Mouse (Mus musculus) mesoderm, embryonic 11.5 days (tissue): ENCODE results near the gene Gm614.

Experiments
- DNase-seq: peaks from one replicate; pipeline ENCODE4 v3.0.0-alpha.2; 2012; ENCODE audit warnings: low read depth, low spot score

Gm614 gene

DNA sequence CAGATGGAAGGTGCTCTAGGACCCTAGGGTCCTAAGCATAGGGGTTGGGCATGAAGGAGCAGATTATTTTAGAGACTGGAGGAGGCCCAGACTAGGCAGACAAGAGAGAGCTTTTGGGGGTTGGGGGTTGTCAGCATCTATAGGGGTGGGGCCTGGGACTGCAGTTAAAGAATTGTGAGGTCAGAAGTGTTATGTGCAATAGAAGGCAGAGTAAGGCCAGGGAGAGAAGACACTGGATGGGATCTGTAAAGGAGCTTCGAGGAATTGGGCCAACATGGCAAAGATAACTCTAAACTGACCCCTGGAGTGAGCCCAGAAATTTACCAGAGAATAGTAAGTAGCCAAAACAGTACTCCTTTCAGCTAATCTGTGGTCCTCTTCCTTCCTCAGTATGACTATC lies at the start of gene Gm614:
TSS of gene Gm614 (minus strand) at position 101 of the 400 bp plus-strand sequence.
- no peak for DNase-seq

DNA sequence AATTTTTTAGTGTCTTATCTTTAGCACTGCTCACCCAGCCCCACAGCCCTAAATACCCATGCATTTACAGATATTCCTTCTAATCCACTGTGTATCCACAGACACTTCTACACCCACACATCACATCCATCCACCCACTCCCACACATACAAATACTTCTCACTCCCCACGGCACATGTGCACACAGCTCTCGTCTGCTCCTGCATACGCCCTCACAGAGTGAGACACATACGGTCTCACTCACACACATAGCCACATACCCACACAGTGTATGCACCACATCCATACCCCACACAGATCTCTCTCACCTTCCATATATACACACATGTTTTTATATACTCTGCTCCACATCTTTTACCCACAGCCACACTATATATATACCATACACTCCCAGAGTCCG lies 45.5 kb upstream of the Gm614 start:
- no peak for DNase-seq

DNA sequence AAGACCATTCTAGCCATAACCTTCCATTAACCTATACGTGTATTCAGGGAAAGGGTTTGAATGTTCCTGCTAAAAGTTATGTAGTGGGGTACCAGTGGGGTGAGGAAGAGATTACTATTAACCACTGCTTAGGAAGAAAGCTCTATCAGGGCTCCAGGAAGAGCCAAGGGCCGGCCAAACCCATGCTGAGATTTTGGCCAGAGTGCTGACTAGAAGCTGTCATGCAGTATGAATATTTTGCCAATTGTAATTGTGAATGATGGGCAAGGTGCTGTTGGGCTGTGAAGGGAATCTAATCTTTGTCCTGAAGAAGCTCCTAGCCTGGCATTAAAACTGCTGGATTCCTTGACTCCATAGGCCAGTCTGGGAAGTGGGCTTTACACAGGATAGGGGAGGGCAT lies 40.9 kb upstream of the Gm614 start:
- no peak for DNase-seq

DNA sequence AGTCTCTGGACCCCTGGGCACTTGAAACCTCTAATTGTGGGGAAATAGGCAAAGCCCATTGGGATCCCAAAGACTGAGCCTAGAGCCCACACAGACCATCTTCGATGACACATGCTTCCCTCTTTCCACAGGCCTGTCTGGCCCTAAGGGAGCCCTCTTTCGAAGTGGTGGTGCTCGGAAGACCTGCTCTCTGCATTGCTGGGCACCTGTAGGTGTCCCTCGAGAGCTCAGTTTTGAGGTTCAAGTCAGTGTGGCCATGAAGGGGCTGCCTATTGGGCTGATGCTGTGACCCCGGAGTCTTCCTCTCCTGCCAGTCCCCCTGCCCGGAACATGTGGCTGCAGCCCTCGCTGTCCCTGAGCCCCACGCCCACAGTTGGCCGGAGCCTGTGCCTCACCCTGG lies 37.9 kb upstream of the Gm614 start:
- no peak for DNase-seq

DNA sequence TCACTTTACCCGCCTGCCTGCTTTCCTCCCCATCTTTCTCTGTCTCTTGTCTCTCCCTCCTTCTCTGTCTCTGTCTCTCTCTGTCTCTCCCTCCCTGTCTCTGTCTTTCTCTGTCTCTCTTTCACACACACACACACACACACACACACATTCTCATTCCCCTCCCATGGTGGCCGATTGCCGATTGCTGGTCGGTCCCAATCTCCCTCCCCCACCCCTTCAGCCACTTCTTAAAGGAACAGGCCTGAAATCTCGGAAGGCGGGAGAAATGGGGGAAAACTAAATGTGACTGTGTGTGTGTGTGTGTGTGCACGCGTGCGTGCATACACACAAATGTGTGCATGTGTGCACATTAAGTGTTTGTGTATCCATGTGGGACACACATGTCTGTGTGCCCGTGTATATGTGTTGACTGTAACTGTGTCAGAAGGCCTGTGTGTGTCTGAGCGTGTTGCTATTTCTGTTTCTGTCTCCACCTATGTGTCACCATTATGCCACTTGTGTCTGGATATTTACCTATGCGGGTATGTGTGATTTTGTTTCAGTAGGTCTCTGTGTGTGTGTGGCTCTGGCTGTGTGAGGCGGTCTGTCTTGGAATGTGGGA lies 36.7 kb upstream of the Gm614 start:
- DNase-seq = peak; percentile 40

DNA sequence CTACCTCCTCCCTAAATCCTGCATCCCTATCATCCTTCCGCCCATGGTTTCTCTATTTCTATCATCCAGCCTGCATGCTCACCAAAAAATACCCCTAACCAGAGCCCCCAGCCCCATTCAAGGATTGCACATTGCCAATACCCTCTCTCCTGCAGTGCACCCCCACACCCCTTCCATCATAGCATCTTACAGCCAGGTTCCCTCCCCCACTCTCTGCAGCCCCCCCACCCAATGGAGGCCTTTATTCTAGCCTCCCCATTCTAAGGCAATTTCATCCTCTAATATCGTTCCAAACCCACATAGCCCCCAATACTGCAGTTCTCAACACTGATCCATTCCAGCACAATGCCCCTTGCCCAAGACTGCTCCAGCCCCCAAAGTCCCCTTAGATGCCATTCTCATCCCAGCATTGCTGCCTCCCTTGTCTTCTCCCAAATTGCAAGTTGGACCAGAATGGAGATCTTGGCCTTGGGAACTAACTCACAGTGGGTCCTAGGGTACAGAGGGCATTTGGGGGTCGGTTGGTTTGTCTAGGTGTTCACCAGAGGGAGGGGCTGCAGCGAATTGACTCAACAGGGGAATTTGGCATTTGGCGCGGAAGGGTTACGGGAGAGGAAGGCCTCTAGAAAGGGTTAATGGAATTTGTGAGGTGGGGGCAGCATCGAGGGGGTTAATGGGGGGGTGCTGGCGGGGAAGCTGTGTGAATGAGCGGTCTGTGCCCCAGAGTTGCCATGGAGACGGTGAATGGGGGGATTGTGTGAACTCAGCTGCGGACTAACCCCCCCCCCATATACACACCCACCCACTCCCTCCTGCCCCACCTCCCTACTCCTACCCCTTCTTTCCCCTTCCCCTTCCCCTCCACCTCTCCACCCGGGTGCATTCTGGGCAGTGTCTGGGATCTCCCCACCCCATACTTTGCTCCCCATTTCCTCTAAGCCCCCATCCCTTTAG lies 36.0 kb upstream of the Gm614 start:
- DNase-seq = peak; percentile 57

DNA sequence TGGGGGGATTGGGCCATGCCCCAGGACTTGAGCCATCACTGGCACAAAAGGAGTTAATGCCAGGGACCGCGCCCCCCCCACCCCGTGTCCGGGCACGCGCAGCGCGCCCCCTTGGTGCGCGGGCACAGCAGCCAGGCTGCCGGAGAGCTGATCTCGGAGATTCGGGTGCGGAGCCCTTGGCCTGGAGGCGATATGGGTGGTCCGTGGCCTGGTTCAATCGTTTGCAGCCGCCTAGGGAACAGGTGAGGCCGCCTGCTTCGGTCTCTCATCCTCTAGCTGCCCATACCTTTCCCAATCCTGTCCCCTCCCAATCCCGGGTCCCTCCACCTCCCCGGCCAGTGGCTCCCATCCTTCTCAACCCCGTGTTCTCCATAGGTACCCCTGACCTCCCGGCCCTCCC lies 35.3 kb upstream of the Gm614 start, which contains the start of gene Nlgn3:
TSS of gene Nlgn3 (plus strand) at position 114 of the 400 bp plus-strand sequence.
- DNase-seq = peak; percentile 36

DNA sequence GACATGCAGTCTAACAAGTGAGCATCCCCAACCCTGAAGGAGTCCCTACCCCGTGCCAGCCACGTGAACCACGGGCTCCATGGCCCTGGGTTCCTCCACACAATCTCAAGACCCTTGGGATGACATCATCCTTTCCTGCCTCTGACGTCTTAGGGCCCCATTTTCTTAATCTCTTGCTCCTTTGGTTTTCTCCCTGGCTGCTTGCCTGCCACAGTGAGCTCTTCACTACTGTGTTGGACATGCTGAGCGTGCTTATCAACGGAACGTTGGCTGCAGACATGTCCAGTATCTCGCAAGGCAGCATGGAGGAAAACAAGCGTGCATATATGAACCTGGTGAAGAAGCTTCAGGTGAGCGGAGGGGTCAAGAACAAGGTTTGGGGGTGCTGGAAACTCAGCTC lies 26.3 kb upstream of the Gm614 start:
- no peak for DNase-seq

DNA sequence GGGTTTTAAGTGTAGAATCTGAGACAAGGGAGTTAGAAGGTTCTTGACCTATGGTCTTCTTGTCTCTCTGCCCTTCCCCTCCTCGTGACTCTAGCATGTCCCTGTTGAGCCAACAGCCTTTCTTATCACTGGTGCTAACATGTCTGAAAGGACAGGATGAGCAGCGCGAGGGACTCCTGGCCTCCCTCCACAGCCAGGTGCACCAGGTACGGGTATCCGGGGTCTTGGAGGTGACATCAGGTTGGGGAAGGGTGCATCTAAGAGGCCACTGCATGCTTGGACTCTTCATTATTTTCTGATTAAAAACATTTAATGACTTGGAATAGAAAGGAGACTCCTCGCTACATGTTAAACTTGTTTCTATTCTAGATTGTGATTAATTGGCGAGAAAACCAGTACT lies 25.2 kb upstream of the Gm614 start:
- DNase-seq = no peak

DNA sequence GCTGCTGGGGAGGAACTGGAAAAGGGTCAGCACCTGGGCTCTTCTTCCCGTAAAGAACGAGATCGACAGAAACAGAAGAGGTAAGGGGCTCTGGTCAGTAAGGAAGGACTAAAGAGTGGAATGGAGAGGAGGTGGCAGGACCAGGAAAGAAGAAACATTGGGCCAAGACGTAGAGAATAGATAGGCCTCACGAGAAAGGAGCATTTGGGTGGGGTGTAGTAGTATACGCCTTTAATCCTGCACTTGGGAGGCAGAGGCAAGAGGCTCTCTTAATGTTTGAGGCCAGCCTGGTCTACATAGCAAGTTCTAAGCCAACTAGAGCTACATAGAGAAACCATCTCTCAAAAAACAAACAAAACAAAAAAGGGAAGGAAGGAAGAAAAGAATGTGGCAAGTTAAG lies 24.6 kb upstream of the Gm614 start:
- no peak for DNase-seq

DNA sequence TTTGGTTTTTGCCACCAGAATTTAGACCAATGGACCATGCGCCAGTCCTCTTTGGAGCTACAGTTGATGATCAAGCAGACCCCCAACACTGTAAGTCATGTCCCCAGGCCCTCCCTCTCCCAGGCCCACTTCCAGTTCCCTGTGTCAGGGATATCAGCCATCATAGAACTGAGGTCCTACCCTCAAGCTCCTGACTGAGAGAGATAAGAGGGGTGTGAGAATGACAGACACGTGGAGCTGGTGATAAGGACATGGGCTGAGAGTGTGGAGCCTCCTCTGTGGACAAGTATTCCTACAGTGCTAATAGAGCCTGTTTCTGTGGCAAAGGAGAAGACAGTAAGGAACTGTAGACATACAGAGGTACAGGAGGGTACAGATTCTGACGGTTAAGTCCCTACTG lies 23.8 kb upstream of the Gm614 start:
- no peak for DNase-seq

DNA sequence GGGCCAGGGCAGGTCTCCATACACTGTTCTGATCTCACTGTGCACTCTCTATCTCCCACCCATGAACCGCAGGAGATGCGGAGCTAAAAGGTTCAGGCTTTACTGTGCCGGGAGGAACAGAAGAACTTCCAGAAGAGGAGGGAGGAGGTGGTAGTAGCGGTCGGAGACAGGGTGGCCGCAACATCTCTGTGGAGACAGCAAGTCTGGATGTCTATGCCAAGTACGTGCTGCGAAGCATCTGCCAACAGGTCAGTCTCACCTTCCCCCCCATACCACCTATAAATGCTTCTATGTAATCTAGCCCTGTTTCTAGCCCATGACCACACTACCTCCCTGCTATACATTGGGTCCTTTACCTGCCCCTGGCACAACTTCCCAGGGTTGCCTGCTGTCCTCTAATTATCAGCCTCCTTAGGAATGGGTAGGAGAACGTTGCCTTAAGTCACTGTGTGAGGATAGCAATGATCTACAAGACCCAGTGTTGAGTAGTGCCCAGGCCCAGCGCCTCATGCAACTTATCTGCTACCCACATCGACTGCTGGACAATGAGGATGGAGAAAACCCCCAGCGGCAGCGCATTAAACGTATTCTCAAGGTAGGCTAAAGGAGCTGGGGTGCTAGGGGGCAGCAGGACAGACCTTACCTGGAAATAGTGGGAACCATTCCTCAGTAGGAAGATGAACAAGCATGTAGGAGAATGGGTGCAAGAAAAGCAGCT lies 22.3 kb upstream of the Gm614 start:
- no peak for DNase-seq

DNA sequence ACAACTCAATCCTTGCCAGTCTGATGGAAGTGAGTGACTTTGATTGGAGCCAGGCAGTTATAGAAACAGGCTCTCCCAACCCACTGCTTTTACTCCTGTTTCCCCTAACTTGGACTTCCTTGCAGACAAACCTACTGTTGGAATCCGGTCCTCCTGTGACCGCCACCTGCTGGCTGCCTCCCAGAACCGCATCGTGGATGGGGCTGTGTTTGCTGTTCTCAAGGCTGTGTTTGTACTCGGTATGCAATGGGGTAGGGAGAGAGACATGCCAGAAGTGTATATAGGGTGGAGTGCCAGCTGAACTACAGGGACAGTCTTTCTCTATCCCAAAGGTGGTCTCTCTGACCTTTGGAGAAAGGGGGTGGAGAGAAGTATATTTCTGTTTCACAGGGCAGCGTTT lies 21.7 kb upstream of the Gm614 start:
- peak; percentile 53 for DNase-seq

DNA sequence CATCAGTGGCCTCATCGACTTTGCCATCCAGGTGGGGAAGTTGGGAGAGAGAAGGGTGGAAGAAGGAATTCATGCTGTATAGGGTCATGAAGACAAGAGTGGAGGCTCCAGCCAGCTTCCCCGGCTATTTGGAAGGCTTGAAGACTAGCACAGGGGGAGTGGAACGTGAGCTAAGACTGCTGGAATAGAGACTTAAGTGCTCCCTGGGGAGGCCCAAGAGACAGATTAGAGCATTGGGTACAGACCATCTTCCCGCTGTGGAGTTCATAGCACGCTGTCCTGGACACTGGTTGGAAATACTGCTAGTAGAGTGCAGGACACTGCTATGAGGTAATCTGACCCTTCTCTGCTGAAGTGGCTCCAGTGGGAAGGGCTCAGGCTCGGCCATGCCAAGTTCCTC lies 19.0 kb upstream of the Gm614 start:
- DNase-seq = no peak

DNA sequence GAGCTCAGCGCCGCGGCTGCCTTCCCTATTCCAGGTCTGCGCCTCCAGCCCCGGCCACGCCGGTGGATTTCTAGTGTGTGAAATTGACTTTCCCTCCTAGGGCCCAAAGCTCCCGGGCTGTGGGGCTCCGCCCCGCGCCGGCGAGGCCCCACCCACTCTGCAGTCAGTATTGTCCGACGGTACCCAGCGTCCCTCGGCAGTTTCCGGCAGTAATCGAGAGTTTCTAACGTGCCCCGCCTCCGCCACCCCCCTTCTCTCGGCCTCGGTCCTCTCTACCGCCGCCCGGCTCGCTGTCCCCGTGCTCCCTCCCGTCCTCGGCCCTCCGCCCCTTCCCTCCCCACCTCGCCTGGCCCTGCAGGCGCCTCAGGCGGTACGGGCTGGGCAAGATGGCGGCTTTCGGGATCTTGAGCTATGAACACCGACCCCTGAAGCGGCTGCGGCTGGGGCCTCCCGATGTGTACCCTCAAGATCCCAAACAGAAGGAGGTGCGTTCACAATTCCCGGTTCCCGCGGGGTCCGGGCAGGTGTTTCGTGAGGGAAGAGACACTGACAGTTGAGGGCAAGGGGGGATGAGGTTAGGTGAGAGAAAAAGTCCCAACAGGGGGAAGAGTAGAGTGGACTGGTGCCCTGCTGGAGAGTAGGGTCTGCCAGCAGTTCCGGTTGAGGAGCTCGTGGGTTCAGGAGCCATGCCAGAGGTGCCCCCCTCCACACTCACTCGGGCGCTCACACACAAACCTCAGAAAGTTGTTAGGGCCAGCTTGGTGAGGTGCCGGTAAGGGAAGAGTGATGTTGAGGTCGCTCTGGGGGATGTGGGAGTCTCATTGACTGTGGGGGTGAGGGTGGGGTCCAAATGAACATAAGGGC lies 10.3 kb upstream of the Gm614 start, which contains the start of gene Med12:
TSS of gene Med12 (plus strand) at position 156 of the 864 bp plus-strand sequence.
- DNase-seq = peak; percentile 91

DNA sequence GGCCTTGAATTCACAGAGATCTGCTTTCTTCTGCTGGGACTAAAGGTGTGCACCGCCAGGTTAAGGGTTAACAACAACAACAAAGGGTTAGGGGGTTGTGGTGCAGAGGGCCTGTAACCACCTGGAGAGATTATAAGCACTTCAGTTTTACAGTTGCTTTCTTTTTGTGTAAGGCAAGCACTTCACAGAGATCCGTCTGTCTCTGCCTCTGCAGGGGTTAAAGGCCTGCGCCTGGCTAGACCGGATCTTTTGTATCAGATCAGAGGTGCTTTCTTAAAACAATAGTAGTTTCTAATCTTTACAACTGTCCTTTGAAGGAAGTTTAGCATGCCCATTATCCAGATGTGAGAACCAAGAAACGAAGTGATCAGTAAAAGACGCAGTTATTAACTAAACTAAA lies 9.6 kb upstream of the Gm614 start:
- no peak for DNase-seq

DNA sequence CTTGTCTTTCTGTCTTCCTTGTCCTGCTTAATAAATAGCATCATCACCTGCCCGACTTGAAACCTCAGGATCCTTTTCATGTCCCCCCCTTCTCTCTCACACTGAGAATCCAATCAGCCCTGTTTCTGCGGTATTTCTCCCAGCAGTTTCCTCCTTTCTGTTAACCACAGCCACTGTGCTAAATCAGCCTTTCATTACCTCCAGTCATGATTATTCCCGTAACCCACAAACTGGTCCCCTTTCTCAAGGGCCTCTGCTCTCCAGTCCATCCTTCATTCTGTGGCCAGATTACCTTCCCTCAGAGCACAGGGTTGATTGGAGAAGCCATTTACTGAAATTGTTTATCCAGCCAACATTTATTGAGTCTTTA lies 4.9 kb upstream of the Gm614 start, which contains the start of gene Gm20489:
TSS of gene Gm20489 (minus strand) at position 269 of the 370 bp plus-strand sequence.
- DNase-seq = no peak

DNA sequence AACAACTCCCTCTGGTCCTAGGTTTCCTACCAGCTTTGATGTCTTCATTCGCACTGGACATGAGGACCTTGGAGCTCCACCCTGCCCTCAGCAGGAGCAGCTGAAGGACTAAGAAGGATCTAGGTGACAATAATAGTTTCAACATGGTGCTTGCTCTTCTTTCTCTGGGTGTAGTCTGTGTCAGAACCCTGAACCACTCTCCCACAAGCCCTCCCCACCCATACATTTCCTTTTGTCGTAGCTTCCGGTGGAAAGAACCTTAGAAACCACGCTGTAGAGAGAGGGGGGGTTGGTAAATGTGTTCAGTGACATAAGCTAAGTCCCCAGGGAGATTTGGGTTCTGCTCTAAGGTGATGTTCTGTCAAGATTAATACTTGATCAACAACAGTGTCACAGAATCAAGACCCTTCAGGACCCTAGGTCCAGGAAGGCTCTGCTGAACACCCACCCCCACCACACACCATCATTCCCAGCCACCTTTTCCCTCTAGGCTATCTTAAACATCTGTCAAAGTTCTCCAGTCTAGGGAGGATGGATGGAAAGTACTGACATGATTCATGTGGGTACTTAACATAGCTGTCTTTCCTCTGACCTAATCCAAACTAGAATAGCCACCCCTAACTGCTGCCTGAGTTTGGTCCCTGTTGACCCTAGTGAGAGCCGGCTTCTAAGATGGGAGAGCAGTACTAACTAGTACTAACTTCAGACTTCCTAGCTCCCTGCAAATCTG lies 4.4 kb upstream of the Gm614 start, which contains the start of gene Il2rg:
TSS of gene Il2rg (minus strand) at position 231 of the 730 bp plus-strand sequence.
- DNase-seq = no peak

DNA sequence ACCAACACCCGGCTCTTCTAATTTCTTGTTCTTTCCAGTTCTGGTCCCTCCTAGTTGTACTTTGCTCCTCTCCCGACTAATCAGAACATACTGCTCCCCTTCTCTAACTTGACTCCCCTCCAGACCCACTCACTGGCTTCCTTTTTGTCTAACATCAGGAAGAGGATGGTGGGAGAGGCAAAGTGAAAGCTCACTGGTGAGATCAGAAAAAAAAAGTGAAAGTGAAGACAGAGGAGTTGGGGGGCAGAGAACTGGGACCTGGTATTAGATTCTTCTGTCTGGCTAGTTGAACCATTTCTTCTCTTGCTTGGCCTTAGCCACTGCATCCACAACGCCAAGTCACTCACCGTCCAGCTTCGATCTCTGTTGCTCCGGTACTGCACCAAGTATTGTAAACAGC lies 2.8 kb upstream of the Gm614 start:
- no peak for DNase-seq
